Mouse (Mus musculus): ENCODE results near the gene Lgr5. TPM values are rescaled to one million over a fixed set of nuclear protein-coding genes. Genes with fewer than 3 reads are reported as not detected.

Gene Lgr5
- total and polyA plus RNA-seq, 3 experiments, result not detected

DNA sequence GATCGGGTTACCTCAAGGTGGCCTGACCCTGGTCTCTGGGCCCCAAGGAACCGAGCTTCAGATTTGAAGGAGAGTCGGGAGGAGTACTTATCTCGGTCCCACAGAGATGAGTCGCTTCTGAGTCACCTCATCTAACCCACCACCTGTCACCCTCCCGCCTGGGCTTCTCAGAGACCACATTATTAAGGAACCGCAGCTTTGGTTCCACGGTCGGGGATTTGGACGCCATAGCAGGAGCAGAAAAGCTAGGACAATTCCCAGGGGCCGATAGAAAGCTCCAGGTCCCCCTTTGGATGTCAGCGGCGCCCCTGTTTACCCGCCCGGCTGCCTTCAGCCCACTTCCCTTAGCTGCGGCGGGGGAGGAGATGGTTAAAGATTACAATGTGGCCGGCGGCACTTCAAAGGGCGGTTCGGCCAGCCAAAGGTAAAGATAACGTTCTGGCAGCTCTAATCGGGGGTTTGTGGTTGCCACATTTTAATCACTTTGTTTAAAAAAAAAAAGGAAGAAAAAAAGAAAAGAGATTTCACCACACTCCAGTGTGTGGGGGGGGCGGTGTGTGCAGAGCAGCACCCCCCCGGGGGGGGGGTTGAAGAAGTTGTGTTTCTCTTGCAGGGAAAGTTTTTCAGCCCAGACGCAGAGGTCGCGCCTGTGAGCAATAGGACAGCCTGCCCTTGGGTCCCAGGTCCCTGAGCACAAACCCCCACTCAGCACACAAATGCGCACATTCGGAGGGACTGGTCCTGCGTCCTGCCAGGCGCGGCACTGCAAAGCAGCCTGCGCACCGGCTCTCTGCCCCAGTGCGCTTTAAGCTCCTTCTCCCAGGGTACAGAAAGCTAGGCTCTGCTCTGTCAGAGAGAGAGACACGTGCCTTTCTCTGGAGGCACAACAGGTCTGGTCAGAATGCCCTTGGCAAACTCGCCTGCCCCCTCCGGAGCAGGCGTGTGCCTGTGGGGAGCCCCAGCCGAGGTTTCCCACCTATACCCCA is 1.0 kb downstream of the Lgr5 start:
- Histone ChIP-seq H3K79me2 (replicated peaks; ENCODE audit: control insufficient read depth, extremely low read depth, insufficient read depth, poor library complexity, severe bottlenecking) (no peaks in the 10 kb centered on the region), H3K4me3 (replicated peaks in 1 of 3; ENCODE audit: low read depth in 2 of 3, low read length in 2 of 3, poor library complexity in 1 of 3) (peak overlapping the region in 1 of 3 experiments; percentile 28), H3K27me3 (replicated peaks) (no peaks in the 10 kb centered on the region), H3K36me3 (replicated peaks in 1 of 2; ENCODE audit: control insufficient read depth in 1 of 2, insufficient read depth in 1 of 2, low read length in 1 of 2) (no peaks in the 10 kb centered on the region), H3K4me2 (ENCODE audit: insufficient read depth, low read depth, poor library complexity, severe bottlenecking) (peak overlapping the region; percentile 31), H3K27ac (ENCODE audit: insufficient read depth, low read depth) (no peak overlapping the region), H3K9ac (ENCODE audit: insufficient read depth, low read depth) (no peak overlapping the region), H3K4me1 (ENCODE audit: control insufficient read depth in 1 of 2, insufficient read depth in 2 of 2) (peaks cover 0 to 10% of the 10 kb centered on the region in 2 experiments; a peak in 2 of 4 replicates), H3K9me3 (replicated peaks; ENCODE audit: low read length) (no peaks in the 10 kb centered on the region)
- DNase-seq (ENCODE audit: extremely low read depth), result peak; percentile 33
- dilution Hi-C loops (cut with MboI; ENCODE audit: extremely low pct_ligation_motif_present, extremely low pct_unique_long_range_greater_than_20kb, low sequenced_read_pairs), result no loop called here
- in situ Hi-C loops (cut with MboI; ENCODE audit: low pct_ligation_motif_present, low pct_unique_long_range_greater_than_20kb, low sequenced_read_pairs), result no loop called here
- no peak for TF ChIP-seq MAZ (IDR thresholded peaks at IDR 0.05; ENCODE audit: low read depth, low read length)

DNA sequence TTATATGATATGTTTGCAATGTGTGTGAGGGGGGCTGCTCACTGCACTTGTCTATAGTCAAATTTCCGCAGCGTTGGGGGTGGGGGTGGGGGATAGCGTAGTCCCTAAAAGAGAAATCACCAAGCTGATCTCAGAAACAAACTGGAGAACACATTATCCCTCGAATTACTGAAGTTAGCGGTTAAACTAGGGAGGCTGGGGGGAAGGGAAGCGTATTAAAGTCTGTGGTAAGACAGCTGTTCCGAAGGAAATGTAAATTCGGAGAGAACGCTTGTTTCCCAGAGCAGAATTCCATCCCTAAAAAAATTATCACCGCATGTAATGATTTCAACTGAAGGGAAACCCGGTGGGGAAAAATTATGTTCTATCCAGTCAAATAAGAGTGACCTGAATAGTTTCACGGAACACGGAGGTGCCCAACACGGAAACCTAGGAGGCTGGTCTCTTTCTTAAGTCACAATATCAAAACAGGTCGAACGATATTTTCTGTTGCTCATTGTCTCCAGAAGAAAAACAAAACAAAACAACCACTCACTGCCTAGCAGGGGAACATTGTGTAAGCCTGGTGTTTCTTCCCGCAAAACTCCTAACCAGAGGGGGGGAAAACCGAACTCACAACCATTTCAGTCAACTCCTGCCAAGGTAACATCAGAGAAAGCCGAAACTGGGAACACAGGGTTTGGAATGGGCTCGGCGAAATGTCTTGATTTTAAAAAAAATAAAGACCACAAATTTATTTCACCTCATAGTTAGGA is 1.9 kb downstream of the Lgr5 start:
- no peaks in the 10 kb centered on the region for H3K79me2 ChIP-seq (replicated peaks; ENCODE audit: control insufficient read depth, extremely low read depth, insufficient read depth, poor library complexity, severe bottlenecking)
- no peak for TF ChIP-seq IRF4 (IDR thresholded peaks at IDR 0.05; ENCODE audit: low read depth, low read length)
- no peak for TF ChIP-seq ELF1 (IDR thresholded peaks at IDR 0.05; ENCODE audit: low read depth, low read length)
- TF ChIP-seq ETS1 (conservative IDR thresholded peaks at IDR 0.05; ENCODE audit: low read depth, low read length), result no peak
- H3K4me2 ChIP-seq (ENCODE audit: insufficient read depth, low read depth, poor library complexity, severe bottlenecking), result peak overlapping the region; percentile 31
- H3K4me1 ChIP-seq (ENCODE audit: control insufficient read depth in 1 of 2, insufficient read depth in 2 of 2), result peaks cover 0 to 12% of the 10 kb centered on the region in 2 experiments; a peak in 2 of 4 replicates
- DNase-seq (ENCODE audit: extremely low read depth), result no peak
- no peak overlapping the region for H3K9ac ChIP-seq (ENCODE audit: insufficient read depth, low read depth)
- H3K27me3 ChIP-seq (replicated peaks), result no peaks in the 10 kb centered on the region
- H3K9me3 ChIP-seq (replicated peaks; ENCODE audit: low read length), result no peaks in the 10 kb centered on the region
- dilution Hi-C loops (cut with MboI; ENCODE audit: extremely low pct_ligation_motif_present, extremely low pct_unique_long_range_greater_than_20kb, low sequenced_read_pairs) (no loop called here), in situ Hi-C loops (cut with MboI; ENCODE audit: low pct_ligation_motif_present, low pct_unique_long_range_greater_than_20kb, low sequenced_read_pairs) (no loop called here)
- no peak overlapping the region for H3K27ac ChIP-seq (ENCODE audit: insufficient read depth, low read depth)
- no peak overlapping the region for H3K4me3 ChIP-seq (replicated peaks in 1 of 3; ENCODE audit: low read depth in 2 of 3, low read length in 2 of 3, poor library complexity in 1 of 3)
- no peaks in the 10 kb centered on the region for H3K36me3 ChIP-seq (replicated peaks in 1 of 2; ENCODE audit: control insufficient read depth in 1 of 2, insufficient read depth in 1 of 2, low read length in 1 of 2)

DNA sequence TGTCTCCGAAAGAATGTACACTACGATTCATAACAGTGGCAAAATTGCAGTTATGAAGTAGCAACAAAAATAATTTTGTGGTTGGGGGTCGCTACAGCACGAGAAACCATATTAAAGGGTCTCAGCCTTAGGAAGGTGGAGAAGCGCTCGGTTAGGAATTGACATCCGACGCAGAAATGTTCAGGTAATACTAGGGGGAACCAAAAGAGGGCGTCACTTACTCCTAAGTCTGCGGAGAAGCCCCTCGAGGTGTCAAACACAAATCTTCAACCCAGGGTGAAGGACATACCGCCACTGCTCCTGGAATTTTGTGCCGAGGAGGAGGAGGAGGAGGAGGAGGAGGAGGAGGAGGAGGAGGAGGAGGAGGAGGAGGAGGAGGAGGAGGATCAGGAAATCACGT is 2.9 kb downstream of the Lgr5 start:
- no peak overlapping the region for H3K9ac ChIP-seq (ENCODE audit: insufficient read depth, low read depth)
- in situ Hi-C loops (cut with MboI; ENCODE audit: low pct_ligation_motif_present, low pct_unique_long_range_greater_than_20kb, low sequenced_read_pairs) (no loop called here), dilution Hi-C loops (cut with MboI; ENCODE audit: extremely low pct_ligation_motif_present, extremely low pct_unique_long_range_greater_than_20kb, low sequenced_read_pairs) (no loop called here)
- no peaks in the 10 kb centered on the region for H3K79me2 ChIP-seq (replicated peaks; ENCODE audit: control insufficient read depth, extremely low read depth, insufficient read depth, poor library complexity, severe bottlenecking)
- H3K36me3 ChIP-seq (replicated peaks in 1 of 2; ENCODE audit: control insufficient read depth in 1 of 2, insufficient read depth in 1 of 2, low read length in 1 of 2), result no peaks in the 10 kb centered on the region
- no peak for DNase-seq (ENCODE audit: extremely low read depth)
- H3K4me3 ChIP-seq (replicated peaks in 1 of 3; ENCODE audit: low read depth in 2 of 3, low read length in 2 of 3, poor library complexity in 1 of 3), result no peak overlapping the region
- H3K9me3 ChIP-seq (replicated peaks; ENCODE audit: low read length), result no peaks in the 10 kb centered on the region
- no peaks in the 10 kb centered on the region for H3K27me3 ChIP-seq (replicated peaks)
- no peak overlapping the region for H3K4me2 ChIP-seq (ENCODE audit: insufficient read depth, low read depth, poor library complexity, severe bottlenecking)
- TF ChIP-seq MAX (IDR thresholded peaks at IDR 0.05; ENCODE audit: low read length) (no peak), ZKSCAN1 (IDR thresholded peaks at IDR 0.05; ENCODE audit: borderline replicate concordance, low read depth, low read length) (no peak), BHLHE40 (IDR thresholded peaks at IDR 0.05; ENCODE audit: low read depth, low read length) (no peak), E2F4 (IDR thresholded peaks at IDR 0.05; ENCODE audit: insufficient replicate concordance, low read depth, low read length) (no peak), JUN (IDR thresholded peaks at IDR 0.05; ENCODE audit: insufficient read depth, low read depth, low read length) (no peak), GABPA (IDR thresholded peaks at IDR 0.05; ENCODE audit: insufficient replicate concordance, low read depth, low read length) (no peak), NELFE (IDR thresholded peaks at IDR 0.05; ENCODE audit: low read depth, low read length) (no peak), TBP (conservative IDR thresholded peaks at IDR 0.05; ENCODE audit: low read depth, low read length) (no peak), TCF12 (IDR thresholded peaks at IDR 0.05; ENCODE audit: low read depth, low read length) (no peak), MXI1 (IDR thresholded peaks at IDR 0.05; ENCODE audit: low read depth, low read length) (no peak), MAZ (IDR thresholded peaks at IDR 0.05; ENCODE audit: low read depth, low read length) (no peak), RCOR1 (conservative IDR thresholded peaks at IDR 0.05; ENCODE audit: low read depth, low read length) (no peak), CHD2 (IDR thresholded peaks at IDR 0.05; ENCODE audit: low read length) (no peak)
- no peak overlapping the region for H3K27ac ChIP-seq (ENCODE audit: insufficient read depth, low read depth)
- peaks cover 0 to 12% of the 10 kb centered on the region in 2 experiments; a peak in 2 of 4 replicates for H3K4me1 ChIP-seq (ENCODE audit: control insufficient read depth in 1 of 2, insufficient read depth in 2 of 2)

Data from CH12.LX (cell line).